Mouse (Mus musculus) gastrocnemius, postnatal 10 days (tissue): ENCODE results near the gene Gm364. TPM values are rescaled to one million over a fixed set of nuclear protein-coding genes. Genes with fewer than 3 reads are reported as not detected.

Experiments used
- DNase-seq: peaks from one replicate; pipeline ENCODE4 v3.0.0; 2021; ENCODE audit warnings: mixed read lengths
- long read RNA-seq, 2 experiments: library from polyadenylated mRNA; stranded (forward); transcript quantifications; one replicate each; pipeline ENCODE4 v2.0.0; 2021
- total RNA-seq, 2 experiments: library from RNA; stranded (reverse); gene quantifications; 2 replicates each; pipeline ENCODE4 v1.2.3; 2021

Gm364 gene
- total RNA-seq = not detected
- long read RNA-seq, experiment 1 = 0 reads
- long read RNA-seq, experiment 2 = 0 reads

DNA sequence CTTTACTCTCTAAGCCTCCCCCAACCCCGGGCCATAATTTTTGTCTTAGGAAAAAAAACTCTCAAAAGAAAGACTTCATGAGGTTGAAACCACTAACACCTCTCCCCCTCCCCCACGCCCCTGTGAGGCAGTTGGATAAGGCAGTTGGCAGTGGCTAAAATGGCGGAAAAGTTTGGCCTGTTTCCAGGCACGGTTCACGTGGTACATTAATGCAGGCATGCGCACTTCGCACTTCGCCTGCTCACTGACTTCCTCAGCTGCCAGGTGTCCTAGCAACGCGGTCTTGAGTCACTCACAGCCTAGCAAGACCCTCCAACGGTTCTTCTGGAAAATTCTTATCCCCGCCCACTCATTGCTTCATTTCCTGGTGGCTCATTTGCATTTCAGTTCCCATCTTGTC lies at the start of gene Gm364:
Gm364 (plus strand) TSS at position 386 of the 400 bp plus-strand sequence.
- DNase-seq = no peak

DNA sequence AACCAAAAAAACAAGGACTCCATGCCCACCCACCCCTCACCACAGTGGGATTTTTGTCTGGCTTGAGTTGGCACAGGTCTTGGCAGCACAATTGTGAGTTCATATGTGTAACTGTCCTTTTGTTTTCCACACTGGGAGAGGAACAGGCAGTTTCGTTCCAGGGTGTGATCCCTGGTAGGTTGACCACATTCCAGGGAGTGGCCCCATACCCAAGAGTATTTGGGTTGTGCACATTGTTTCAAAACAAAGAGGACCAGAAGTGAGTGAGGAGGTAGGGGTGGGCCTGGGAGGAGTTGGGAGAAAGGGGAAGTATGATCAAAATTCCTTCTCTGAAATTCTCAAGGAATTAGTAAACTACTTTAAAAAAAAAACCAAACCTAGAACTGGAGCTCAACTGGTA lies 49.6 kb upstream of the Gm364 start:
- no peak for DNase-seq

DNA sequence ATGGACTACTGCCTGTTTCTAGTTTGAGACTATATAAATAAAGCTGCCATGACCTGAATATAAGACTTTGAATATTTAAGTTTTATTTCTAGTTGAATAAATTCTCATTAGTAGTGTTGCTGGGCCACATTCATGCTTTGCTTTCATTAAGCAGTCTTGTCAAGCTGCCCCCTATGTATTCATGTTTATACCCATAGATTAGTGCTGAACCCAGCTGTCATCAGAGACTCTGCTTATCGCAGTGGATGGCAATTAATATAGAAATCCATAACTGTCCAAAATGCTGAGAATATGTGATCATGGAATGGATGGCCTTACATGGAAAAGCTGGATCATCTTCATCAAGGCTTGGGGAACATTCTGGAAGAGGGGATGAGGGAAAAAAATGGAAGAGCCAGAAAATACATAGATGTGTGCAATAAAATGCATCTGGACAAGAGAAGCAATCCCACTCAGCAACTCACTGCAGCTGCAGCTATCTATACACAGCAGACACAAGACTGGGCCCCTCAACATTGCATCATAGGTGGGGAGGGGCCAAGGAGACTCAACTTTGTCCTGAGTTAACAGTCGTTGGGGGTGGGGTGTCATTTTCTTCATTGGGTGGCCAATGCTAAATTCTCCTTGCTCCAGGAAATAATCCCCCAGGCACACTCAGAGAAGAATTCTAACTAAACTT lies 43.9 kb upstream of the Gm364 start:
- DNase-seq = no peak

DNA sequence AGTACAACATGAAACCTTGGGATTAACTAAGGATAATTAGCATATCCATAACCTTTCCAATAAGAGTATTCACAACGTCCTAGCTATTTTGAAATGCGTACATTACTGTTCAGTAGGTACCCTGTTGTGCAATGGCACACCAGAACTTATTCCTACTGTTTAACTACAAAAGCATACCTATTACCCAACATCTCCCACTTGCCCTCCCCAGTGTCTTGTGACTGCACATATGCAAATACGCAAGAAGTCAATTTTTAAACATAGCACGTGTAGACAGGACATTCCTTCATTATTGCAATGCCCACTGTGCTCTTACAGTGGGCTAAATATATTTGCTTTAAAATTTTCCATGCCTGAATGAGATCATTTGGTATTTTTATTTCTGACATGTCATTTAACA lies 36.0 kb upstream of the Gm364 start:
- no peak for DNase-seq

DNA sequence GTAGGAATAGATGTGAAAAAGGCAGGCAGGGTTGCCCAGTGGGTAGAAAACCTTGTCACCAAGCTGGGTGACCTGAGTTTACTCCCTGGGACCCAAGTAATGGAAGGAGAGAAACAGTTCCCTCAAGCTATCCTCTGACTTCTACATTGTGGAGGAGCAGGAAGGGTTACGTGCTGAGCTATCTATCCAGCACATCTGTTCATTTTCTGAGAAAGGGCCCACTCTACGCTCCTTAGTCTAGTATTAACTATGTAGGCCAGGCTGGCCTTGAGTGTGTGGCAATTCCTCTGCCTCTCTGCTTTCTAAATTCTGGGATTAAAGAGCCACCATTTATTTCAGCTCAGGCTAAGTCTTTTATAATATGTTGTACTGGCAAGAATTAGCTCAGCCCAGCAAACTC lies 35.4 kb upstream of the Gm364 start:
- no peak for DNase-seq

DNA sequence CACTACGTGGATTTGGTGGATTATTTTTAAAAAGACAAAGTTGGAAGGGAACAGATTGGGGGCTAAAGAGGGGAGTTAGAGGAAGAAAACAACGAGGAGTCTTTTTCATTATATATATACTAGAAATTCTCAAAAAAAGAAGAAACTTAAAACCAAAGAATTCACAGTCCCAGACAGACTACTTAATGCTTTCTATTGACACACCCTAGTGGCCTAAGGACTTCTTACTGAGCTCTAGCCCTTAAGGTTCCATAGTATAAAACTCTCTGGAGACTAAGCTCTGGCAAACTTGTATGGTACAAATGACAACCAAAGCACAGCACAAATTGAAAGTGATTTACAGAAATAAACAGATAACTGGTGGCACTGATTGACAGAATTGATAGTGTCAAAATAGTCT lies 34.9 kb upstream of the Gm364 start:
- DNase-seq = no peak

DNA sequence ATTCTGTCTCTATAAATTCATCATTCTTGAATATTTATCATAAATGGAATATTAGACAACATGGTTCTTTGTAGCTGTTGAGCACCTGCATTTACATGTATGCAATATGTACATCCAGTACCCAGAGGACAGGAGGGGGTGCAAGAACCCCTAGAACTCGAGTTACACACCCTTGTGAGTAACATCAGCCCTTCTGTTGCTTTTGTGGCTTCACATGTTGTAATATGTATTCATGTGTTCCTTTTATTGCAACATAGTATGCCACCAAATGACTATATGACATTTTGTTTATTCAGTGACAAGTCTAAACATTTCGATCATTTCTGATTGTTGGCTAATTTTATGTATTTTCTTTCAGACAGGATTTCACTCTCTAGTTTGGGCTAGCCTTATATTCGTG lies 31.9 kb upstream of the Gm364 start:
- DNase-seq = no peak

DNA sequence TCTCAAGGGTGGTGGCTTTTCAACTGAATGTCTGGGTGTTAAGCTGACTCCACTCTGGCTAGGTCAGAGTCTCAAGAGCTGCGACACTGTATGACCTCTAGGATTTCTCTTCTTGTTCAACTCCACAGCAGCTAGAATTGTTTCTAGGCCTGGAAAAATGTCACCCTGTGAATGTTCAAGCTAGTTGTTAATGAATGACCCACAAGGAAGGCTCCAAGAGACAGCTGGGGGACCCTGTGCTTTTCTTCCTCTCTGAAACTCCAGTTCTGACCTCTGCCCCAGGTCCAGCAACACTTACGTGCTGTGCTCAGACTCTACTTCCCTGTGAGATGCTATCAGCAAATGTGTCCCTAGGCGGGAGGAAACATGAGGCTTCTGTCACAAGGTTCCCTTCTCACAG lies 30.4 kb upstream of the Gm364 start:
- no peak for DNase-seq

DNA sequence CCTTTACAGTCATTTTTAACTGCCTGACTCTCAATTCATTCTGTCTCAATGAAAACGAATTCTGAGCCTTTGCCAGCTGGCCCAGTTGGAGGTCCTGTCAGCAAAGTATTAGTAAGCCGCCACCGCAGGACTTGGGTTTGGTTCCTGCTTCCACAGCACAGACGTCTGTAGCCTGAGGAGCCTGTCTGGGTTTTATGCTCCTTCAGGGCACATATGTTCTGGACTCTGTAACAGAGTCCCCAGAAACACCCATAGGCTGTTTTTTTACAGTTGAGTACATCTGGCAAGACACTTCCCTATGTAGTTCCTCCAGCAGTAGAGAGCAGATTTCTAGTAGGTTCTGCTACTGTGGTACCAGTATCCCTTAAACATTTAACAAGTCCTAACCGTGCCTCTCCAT lies 28.0 kb upstream of the Gm364 start:
- no peak for DNase-seq

DNA sequence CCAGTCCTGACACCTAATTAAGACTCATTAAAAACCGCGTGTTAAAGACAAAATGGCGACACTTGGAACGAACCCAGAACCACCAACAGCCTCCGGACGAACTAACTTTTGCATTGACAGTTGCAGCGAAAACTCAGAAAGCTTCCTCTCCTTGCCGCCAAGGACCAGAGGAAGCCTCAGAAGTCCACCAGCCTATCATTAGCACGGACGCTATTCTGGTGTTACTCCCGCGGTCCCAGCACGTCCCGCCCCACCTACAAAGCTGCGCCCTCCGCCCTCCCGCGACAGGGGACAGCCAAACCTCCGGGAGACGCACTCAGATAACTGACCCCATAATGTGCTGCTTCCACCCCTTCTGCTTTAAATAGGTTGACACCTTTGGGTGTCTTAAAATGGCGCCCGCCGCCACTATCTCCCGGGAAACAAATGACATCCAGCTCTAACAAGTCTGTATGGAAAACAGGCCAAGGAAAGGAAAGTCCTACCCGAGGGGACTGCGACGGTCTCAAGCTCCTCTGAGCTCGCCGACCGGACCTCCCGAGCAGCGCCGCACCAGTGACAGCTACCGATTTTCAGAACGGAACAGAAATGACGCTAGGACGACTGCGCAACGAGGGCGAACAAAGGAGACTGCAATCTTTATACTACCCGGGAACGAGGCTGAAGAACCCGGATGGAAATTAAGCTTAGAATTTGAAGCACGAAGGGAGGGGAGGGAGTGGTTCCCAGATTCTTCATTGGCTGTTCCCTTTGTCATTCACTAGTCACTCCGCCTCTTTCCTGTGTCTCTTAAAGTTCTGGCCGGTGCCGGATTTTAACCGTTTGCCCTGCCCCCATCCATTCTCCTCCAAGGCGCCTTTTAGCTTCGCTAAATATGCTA lies 16.3 kb upstream of the Gm364 start, which contains the start of gene Rbmx:
Rbmx (minus strand) TSS at position 670 of the 880 bp plus-strand sequence.
- DNase-seq = peak; percentile 74

DNA sequence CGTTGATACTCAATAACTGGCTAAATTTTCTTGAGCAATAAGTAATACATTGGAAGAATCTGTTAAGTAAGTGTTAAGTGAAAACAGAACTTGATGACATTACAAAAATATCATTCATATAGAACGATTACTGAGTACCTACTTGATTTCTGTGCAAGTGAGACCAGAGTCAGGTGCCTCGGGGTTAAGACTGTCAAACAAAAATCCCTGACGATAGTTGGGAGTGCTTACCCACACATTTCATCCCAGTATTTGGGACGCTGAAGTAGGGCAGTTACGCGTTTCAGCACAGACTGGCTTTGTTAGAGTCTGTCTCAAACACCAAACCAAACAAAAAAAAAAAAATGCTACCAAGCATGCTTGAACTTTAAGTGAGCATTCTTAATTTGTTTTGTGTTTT lies 15.5 kb upstream of the Gm364 start:
- DNase-seq = no peak

DNA sequence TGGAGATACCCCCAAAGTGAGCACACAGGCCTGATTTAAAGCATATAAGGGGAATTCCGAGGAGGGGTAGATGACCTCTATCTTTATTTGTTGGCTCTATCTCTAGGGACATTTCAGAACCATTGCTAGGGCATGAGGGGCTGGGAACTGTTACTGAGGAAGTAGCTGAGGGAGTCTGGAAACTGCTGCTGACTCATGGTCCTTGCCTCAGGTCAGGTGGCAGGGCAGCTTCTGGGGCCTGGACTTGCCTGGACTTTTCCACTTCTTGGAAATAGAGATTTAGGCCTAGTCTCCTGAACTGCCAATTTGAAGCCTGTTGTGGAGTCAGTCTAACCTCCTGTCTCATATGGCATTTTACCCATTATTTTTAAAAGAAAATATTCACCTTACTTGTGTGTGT lies 7.6 kb upstream of the Gm364 start:
- no peak for DNase-seq

DNA sequence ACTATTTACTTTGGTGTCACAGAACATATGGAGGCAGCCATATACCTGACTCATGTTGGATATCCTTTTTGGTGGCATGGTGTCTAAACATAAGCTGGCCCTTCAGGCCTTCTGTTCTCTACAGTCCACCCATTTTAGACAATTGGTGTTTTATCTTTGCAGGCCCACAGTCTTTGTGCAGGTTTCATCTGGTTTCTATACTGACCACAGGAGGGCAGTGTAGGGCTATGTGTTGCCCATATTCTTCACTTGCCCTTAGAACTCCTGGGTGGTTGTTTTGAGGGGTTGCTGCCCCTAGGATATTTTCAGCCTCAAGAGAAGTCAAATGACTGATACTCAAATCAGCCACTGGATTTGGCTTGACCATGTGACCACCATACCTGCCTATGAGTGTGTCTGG lies 5.3 kb upstream of the Gm364 start:
- DNase-seq = no peak

DNA sequence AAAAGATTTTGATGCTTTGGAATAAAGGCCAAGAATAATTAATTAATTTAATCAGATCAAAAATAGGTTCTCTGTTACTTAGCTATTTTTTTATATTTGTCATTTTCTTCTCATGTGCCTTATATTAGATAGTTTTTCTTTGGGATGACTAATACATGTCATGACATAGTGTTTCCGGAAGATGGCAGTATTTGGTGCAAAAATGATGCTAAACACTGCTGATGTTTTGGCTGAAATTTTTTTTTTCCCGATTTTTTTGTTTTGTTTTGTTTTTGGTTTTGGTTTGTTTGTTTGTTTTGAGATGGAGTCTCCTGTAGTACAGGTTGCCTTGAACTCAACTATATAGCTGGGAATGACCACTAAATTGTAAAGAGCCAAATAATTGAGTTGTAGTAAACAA lies 22.7 kb downstream of the Gm364 start:
- no peak for DNase-seq

DNA sequence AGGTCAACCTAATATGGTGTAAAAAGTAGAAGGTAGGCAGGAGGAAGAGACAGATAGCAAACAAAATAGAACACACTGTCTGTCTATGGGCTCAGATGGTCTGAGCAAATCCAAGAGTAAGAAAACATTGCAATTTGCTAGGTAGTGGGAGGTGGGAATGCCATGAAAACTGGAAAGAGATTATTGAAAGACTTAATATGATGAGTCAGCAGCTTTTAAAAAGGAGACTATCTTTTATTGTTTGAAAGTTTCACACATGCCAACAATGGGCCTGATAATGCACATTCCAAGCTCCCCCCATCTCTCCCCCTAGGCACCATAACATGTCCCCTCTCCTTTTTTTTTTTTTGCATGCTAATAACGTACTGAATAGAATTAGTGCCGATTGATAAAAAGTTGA lies 24.9 kb downstream of the Gm364 start:
- no peak for DNase-seq

DNA sequence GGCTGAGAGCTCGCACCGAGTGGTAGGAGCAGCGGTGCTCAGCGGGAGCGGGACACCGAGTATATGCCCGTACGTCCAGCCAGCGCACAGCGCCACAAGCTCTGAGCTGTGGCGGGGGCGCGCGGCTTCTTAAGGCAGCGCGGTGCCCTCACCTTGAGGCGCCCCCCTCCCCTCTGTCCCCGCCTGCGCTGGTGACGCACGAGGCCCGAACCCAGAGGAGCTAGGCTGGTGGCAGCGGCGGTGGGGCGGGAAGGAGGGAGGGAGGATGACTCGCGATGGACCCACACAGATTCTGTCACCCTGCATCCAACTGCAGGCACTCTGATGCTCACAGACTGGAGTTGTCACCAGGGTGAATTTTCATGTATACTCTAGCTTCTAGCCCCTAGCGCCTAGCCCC lies 94.7 kb downstream of the Gm364 start, which contains the start of gene Gpr101:
Gpr101 (minus strand) TSS at position 124 of the 400 bp plus-strand sequence.
- DNase-seq = no peak

DNA sequence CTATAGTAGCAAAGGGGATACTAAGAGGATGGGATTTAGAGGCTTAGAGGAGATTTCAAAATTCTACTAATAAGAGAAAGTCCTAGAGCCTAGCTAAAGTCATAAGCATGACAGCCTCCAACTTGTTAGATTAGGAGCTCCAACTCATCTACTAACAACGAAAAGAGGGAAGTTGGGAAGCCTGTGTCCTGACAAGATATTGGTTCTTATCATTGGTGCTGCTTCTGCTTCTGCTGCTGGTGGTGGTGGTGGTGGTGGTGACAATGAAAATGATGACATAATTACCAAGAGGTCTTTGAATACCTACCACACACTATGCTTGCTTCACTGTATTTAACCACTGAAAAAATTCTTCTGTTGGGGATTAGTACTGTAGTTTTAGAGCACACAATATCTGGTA lies 97.3 kb downstream of the Gm364 start:
- DNase-seq = no peak

DNA sequence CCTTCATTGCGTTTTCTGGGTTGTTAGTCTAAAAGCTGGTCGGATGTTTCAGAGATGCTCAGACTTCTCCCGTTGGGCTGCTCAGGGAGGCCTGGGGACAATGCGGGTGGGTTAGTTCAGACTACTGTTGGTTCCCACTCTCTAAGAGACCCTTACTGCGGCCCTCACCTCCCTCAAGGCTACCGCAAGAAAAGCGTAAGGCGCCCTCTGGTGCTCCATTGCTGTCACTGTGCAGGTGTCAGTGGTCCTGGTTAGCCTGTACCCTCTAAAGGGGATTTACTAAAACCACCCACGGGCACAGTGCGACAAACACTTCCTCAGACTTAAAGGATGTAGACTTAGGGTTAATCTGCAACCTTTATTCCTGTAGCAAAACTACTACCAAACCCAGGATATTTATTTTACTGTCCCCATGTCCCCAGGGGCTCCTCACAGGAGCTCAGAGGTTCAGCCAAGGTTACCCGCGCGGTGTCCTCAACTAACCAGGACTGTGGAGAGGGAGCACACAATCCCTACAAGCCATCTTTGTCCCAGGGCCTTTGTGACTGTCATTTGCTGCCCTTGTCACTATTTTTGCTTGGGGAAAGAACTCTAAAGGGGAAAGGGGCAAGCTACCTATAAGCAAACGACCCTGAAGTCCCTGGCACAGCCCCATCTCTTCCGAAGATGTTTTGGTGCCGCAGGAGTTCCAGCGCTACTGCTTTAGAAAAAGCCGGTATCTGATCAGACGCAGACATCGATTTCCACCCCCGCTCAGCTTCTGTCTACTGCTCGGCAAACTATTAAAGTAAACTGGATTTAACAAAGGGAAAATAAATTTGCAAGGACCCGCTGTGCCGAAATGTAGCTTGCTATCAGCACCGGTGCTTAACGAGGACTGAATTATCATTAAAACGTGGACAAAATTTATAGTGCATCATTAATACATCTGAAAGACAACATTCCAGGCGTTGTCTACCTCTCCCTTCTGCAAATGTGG lies 112.5 kb downstream of the Gm364 start:
- no peak for DNase-seq
